Mouse (Mus musculus): ENCODE measurements around the gene Elp4.

GRCm38 (mm10) chr2:105666763-105667625, 237.4 kb downstream of the Elp4 start:
- TF ChIP-seq CTCF (IDR thresholded peaks at IDR 0.05; ENCODE audit: extremely low read depth, insufficient read depth, insufficient read length, insufficient replicate concordance) = no peak
- TF ChIP-seq POLR2A (IDR thresholded peaks at IDR 0.05; ENCODE audit: low read depth, low read length) = no peak

Measured in spleen, adult 2 months (tissue).